Mouse (Mus musculus) forebrain, embryonic 13.5 days (tissue): ENCODE measurements around the gene Slc10a7. TPM values are rescaled to one million over a fixed set of nuclear protein-coding genes. Genes with fewer than 3 reads are reported as not detected.
"Not testable (repeated sequence)": the region's sequence is repeated elsewhere in the genome, so short reads cannot be mapped to it uniquely, and the experiment has no call there.

Experiments used
- ATAC-seq: fragments of 200-750 bp; cut with Nextera tagmentation; 2 replicates; pipeline ENCODE4 v1.8.0; 2017
- H3K27ac ChIP-seq: fragments of 300-500 bp; sonication (generic); 2 replicates; pipeline ENCODE4 v1.5.1; 2015; ENCODE audit warnings: inconsistent platforms, mild to moderate bottlenecking, moderate library complexity
- H3K27me3 ChIP-seq: fragments of 300-500 bp; sonication (generic); 2 replicates; pipeline ENCODE4 v1.6.1; 2015; ENCODE audit warnings: mild to moderate bottlenecking, inconsistent platforms
- H3K36me3 ChIP-seq: fragments of 300-500 bp; sonication (generic); 2 replicates; pipeline ENCODE4 v1.6.1; 2015; ENCODE audit warnings: mild to moderate bottlenecking, inconsistent platforms; ENCODE audit not compliant: poor library complexity, severe bottlenecking
- H3K4me1 ChIP-seq: fragments of 300-500 bp; sonication (generic); 2 replicates; pipeline ENCODE4 v1.6.1; 2015; ENCODE audit warnings: inconsistent platforms
- H3K4me2 ChIP-seq: fragments of 300-500 bp; sonication (generic); 2 replicates; pipeline ENCODE4 v1.6.1; 2015; ENCODE audit warnings: inconsistent platforms, mild to moderate bottlenecking, moderate library complexity
- H3K4me3 ChIP-seq: fragments of 300-500 bp; sonication (generic); 2 replicates; pipeline ENCODE4 v1.5.1; 2015; ENCODE audit warnings: mild to moderate bottlenecking, inconsistent platforms
- H3K9ac ChIP-seq: fragments of 300-500 bp; sonication (generic); 2 replicates; pipeline ENCODE4 v1.6.1; 2015; ENCODE audit warnings: mild to moderate bottlenecking, inconsistent platforms
- H3K9me3 ChIP-seq: fragments of 300-500 bp; sonication (generic); replicated peaks from 2 replicates; pipeline ENCODE4 v1.6.1; 2016; ENCODE audit warnings: inconsistent platforms
- WGBS: fragments of 180-500 bp; shearing (Covaris S2); methylation state at CpG from one replicate; pipeline ENCODE4 v1.1.7; 2015; 5-methylcytosine and 5-hydroxymethylcytosine counted together
- polyA plus RNA-seq: library from polyadenylated mRNA; unstranded; fragments of >200 nt; fragmentation: Nextera tagmentation; extraction: Ambion mirVana; gene quantifications from 2 replicates; pipeline ENCODE4 v1.2.1, GENCODE M21; 2015

Slc10a7 gene
- polyA plus RNA-seq, result 10.8 and 11.4 TPM in 2 replicates

DNA sequence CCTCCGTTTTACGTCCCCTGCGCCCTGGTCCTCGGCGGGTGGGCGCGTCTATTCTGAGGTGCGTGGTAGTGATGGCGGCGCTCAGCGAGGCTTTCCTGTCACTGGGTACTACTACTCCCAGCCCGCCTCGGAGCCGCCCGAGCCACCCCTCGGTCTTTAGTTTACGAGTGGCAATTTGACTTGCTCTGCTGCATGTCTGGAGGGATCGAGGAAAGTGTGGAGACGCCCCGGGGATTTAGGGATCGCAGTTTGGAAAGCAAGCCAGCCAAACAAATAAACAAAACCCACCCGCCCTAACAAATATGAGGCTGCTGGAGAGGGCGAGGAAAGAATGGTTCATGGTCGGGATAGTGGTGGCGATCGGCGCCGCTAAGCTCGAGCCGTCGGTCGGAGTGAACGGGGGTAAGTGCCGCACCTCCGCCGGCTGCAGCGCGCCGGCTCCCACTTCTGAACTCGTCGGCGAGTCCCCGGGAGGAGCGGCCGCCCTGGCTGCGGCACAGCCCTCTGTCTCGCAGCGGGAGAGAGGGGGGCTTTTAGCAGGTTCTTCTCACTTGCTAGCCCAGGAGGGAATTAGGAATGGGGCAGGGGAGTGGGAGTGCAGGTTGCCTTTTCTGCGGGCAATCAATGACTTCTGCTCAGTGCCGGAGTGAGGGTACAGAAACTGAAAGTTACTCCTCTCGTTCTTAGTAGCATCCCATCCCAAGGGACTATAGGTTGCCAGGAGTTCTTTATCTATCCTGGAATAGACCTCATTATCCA is at the start of gene Slc10a7:
TSS of gene Slc10a7 (plus strand) at position 74 of the 759 bp plus-strand sequence.
- peaks cover 27% of the 10 kb centered on the region for H3K36me3 ChIP-seq
- peak; percentile 98 for ATAC-seq

DNA sequence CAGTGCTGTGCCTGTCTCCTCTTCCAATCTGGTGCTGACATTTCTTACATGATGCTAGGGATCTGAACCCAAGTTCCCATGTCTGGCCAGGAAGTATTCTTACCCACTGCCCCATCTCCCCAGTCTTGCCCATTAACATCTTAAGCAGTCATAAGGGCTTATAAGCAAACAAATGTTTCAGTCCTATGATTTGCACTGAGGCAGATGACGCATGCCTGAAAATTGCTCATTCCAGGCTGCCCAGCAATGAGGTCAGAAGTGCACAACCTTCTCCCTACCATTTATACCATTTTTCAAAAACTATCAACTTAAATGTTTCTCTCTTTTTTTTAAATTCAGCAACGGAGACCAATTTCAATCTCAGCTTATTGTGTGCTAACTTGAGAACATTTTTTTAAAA is 45.2 kb upstream of the Slc10a7 start:
- no peaks in the 10 kb centered on the region for H3K27me3 ChIP-seq
- no peak for ATAC-seq
- no peaks in the 10 kb centered on the region for H3K36me3 ChIP-seq
- H3K27ac ChIP-seq, result no peak overlapping the region
- WGBS, result 91% methylated on average over 2 of the region's 2 CpGs
- 0 out of 2 replicates have a peak, but pooled peaks cover 4% of the 10 kb centered on the region for H3K9me3 ChIP-seq
- H3K4me1 ChIP-seq, result no peaks in the 10 kb centered on the region
- H3K4me2 ChIP-seq, result no peak overlapping the region
- H3K4me3 ChIP-seq, result no peak overlapping the region
- no peak overlapping the region for H3K9ac ChIP-seq

More for the DNA sequence above, at the start of gene Slc10a7:
- Histone ChIP-seq H3K9me3 (no peaks in the 10 kb centered on the region), H3K27ac (peak within 1 kb of the TSS; percentile 96), H3K9ac (peak within 1 kb of the TSS; percentile 98), H3K4me2 (peak within 1 kb of the TSS; percentile 92), H3K4me3 (peak within 1 kb of the TSS; percentile 94), H3K27me3 (no peaks in the 10 kb centered on the region), H3K4me1 (peaks cover 26% of the 10 kb centered on the region)
- WGBS, result under 1% methylated on average over 51 of the region's 51 CpGs

DNA sequence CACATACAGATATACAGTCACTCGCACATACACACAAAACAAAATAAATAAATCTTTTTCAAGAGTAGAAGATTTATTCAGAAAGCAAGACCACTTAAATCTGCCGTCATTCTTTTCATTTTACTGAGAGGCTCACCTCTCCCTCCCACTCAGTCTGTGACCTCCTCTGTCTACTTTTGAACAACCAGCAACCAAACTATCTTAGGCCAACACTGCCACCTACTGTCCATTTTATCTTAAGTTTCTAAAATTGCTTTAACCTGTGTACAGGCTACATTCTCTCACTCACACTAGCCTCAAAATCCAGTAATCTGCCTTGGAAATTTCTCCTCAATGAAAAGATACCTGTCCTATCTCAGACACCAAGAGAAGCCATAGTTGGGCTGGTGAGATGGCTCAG is 41.3 kb upstream of the Slc10a7 start:
- no peak overlapping the region for H3K4me2 ChIP-seq
- H3K4me3 ChIP-seq, result no peak overlapping the region
- H3K9me3 ChIP-seq, result 0 out of 2 replicates have a peak, but pooled peaks cover 4% of the 10 kb centered on the region
- 90% methylated on average over 2 of the region's 2 CpGs for WGBS
- ATAC-seq, result no peak
- no peaks in the 10 kb centered on the region for H3K4me1 ChIP-seq
- H3K27me3 ChIP-seq, result no peaks in the 10 kb centered on the region
- no peaks in the 10 kb centered on the region for H3K36me3 ChIP-seq
- H3K27ac ChIP-seq, result no peak overlapping the region
- H3K9ac ChIP-seq, result no peak overlapping the region

DNA sequence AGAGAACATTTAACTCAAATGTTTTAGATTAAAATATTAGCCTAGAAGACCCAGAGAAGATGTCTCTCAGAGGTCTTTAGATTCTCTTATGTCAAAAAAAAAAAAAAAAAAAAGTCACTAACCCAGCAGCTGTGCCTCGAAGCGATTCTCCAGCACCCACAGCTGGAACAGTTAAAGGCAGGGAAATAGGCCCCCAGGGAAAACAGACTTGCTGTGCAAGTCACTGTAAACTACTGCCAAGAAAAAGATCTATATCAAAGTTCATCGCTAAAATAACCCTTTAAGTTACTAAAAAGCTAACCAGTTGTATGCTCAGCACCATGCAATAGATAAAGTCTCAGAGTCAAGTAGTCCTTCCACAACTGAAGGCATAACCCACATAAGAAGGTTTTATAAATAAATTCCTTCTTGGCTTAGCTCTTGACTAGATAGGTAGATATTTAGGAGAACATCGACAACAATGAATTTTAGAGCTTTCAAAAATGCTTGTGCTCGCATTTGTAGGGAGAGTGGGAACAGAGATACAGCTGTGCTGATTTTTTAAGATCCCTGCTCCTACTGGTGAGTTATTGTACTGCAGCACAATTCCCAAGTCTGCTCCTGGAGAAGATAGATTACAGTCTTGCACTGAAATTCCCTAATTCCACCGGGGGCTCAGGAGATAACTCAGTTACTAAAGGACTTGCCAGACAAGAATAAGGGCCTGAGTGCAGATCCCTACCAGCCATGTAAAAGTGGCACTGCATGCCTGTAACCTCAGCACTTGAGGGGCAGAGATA is 31.9 kb upstream of the Slc10a7 start:
- no peak overlapping the region for H3K4me2 ChIP-seq
- no peaks in the 10 kb centered on the region for H3K9me3 ChIP-seq
- no peak overlapping the region for H3K9ac ChIP-seq
- H3K27ac ChIP-seq, result no peak overlapping the region
- ATAC-seq, result no peak
- 58% methylated on average over 6 of the region's 6 CpGs for WGBS
- no peaks in the 10 kb centered on the region for H3K27me3 ChIP-seq
- H3K4me1 ChIP-seq, result no peaks in the 10 kb centered on the region
- no peak overlapping the region for H3K4me3 ChIP-seq
- no peaks in the 10 kb centered on the region for H3K36me3 ChIP-seq

DNA sequence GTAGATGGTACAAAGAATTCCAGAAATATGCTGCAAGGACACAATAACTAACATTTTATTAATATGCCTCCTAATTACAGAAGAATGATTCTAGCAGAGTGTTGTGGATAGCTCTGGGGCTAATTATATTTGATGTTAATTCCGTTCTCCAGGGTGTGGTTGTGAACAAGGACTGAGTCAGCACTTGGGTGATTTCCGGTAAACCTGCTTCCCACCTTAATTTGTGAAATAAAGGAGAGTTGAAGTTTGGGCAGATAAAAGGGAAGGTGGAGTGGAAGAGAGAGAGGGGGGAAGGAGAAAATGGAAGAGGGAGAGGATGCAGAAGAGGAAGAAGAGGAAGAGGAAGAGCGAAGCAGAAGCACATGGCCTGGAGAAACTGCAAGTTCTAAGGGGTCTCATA is 19.4 kb upstream of the Slc10a7 start:
- H3K4me1 ChIP-seq, result no peaks in the 10 kb centered on the region
- WGBS, result 85% methylated on average over 3 of the region's 3 CpGs
- H3K9me3 ChIP-seq, result no peaks in the 10 kb centered on the region
- no peak for ATAC-seq
- H3K27me3 ChIP-seq, result no peaks in the 10 kb centered on the region
- no peaks in the 10 kb centered on the region for H3K36me3 ChIP-seq
- H3K4me2 ChIP-seq, result no peak overlapping the region
- H3K4me3 ChIP-seq, result no peak overlapping the region
- no peak overlapping the region for H3K27ac ChIP-seq
- no peak overlapping the region for H3K9ac ChIP-seq

DNA sequence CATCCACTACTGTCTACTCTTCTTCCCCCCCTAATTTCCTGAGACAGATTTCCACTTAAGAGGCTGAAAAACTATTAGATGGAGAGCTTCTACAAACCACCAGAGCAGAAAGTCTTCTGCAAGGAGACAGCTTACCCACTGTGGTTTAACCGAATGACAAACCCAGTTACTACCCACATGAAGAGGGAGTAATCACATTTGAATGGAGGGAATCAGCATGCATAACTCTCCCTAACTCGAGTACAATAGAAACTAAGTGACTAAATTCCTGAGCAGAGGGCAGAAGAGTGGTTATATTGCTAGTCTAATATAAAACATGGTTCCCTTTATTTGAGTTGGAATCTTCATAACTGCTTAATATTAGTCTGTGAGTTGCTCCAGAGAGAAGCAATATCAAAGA is 16.1 kb upstream of the Slc10a7 start:
- H3K36me3 ChIP-seq, result no peaks in the 10 kb centered on the region
- no peak overlapping the region for H3K9ac ChIP-seq
- H3K27ac ChIP-seq, result no peak overlapping the region
- WGBS, result 30% methylated on average over 2 of the region's 2 CpGs
- H3K4me2 ChIP-seq, result no peak overlapping the region
- H3K4me1 ChIP-seq, result no peaks in the 10 kb centered on the region
- no peak overlapping the region for H3K4me3 ChIP-seq
- H3K27me3 ChIP-seq, result no peaks in the 10 kb centered on the region
- ATAC-seq, result no peak
- no peaks in the 10 kb centered on the region for H3K9me3 ChIP-seq

DNA sequence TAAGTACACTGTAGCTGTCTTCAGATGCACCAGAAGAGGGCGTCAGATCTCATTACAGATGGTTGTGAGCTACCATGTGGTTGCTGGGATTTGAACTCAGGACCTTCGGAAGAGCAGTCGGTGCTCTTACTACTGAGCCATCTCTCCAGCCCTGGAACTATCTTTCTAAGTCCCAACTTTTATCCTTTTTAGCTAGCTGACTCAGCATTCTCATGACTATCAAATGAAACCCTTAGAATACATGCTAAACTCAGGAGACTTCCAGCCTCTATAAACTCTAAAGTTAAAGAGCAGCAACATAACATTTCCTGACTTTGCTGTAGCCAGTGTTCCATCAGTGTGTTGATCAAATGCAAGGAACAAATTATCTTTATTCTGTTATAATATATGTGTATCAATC is 12.9 kb upstream of the Slc10a7 start:
- not testable (repeated sequence) for H3K27ac ChIP-seq, ATAC-seq, H3K4me2 ChIP-seq, H3K9me3 ChIP-seq, H3K4me3 ChIP-seq, H3K4me1 ChIP-seq, H3K9ac ChIP-seq, H3K36me3 ChIP-seq, H3K27me3 ChIP-seq
- WGBS, result 92% methylated on average over 3 of the region's 3 CpGs

DNA sequence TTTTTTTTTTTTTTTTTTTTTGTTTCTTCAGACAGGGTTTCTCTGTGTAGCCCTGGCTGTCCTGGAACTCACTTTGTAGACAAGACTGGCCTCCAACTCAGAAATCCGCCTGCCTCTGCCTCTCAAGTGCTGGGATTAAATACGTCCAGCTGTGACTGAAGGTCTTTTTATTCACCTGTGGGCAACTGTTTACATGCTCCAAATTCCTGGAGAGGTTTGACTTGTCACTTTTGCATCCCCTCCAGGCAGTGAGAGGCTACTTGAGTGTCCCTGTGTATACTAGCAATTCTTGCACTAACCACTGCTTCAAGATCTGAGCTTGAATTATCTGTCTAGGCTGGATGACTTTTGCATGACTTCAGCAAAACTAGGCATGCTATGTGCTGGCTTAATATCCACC is 6.4 kb upstream of the Slc10a7 start:
- ATAC-seq, result no peak
- H3K9ac ChIP-seq, result no peak overlapping the region
- no peak overlapping the region for H3K27ac ChIP-seq
- H3K4me3 ChIP-seq, result no peak overlapping the region
- H3K27me3 ChIP-seq, result no peaks in the 10 kb centered on the region
- no peaks in the 10 kb centered on the region for H3K9me3 ChIP-seq
- H3K4me1 ChIP-seq, result peaks cover 13% of the 10 kb centered on the region
- 68% methylated on average over 2 of the region's 2 CpGs for WGBS
- H3K36me3 ChIP-seq, result peaks cover 36% of the 10 kb centered on the region
- no peak overlapping the region for H3K4me2 ChIP-seq

DNA sequence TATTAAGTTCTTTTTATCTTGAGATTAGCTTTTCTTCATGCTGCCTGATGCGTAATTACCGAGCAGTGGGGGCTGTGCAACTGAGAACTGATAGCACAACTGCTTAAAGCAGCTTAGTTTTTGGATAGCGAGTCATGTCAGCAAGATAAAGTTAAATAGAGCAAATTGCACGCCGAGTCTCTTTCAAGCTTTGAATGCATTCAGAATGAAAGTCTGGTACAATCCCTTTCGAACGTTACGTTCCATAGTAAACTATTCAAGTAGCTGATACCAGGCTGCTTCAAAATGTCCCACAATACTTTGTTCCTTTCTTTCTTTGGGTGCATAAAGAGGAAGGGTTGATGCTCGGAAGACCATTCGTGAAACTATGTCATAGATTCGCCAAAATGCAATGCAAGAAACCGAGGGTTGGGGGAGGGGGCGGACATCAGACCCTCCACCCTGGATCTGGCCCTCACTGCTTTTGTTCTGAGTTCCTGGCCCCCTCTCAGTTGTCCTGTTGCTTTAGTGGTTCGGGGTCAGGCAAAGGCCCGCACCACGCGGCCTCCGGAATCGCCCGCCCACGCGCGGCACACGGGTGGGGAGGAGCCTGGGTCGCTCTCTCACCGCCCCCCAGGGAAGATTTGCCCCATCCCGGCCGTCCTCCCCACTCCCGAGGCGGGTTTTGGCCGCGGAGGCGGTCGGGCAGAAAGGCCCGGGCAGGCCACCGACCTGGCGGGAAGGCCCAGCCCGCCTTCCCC is 997 bp upstream of the Slc10a7 start:
- Histone ChIP-seq H3K36me3 (peaks cover 38% of the 10 kb centered on the region), H3K4me2 (peak overlapping the region; percentile 92), H3K9me3 (no peaks in the 10 kb centered on the region), H3K27me3 (no peaks in the 10 kb centered on the region), H3K4me3 (peak overlapping the region; percentile 94), H3K27ac (peak overlapping the region; percentile 96), H3K9ac (peak overlapping the region; percentile 98), H3K4me1 (peaks cover 29% of the 10 kb centered on the region)
- ATAC-seq, result peak; percentile 30
- under 1% methylated on average over 37 of the region's 38 CpGs for WGBS

DNA sequence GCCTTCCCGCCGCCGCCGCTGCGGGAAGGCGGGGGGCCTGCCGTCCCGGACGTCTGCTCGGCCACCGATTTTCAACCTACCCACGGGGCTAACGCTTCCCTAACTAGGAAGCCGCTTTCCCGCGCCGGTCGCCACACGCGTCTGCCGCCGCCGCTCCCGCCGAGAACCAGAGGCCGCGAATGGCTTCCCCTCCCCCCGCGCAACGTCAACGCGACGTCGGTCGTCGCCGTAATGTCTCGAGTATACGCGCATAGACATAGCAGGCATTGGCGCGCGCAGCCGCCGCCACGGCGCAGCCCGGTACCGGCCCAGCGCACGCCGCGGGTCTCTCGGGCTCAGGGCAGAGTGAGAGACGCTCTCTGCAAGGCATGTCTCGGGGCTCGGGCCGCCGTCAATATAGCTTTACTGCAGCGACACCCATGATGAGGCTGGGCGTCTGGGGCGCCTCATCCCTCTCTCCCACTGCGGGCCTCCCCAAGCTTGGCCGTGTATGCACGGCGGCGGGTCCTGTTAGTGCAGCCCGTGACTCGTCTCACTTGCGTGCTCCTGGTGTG is 350 bp upstream of the Slc10a7 start, which contains the start of gene Rbmxl1:
TSS of gene Rbmxl1 (minus strand) at position 180 of the 554 bp plus-strand sequence.
- peak; percentile 94 for ATAC-seq
- Histone ChIP-seq H3K36me3 (peaks cover 34% of the 10 kb centered on the region), H3K27me3 (no peaks in the 10 kb centered on the region), H3K4me3 (peak within 1 kb of the TSS; percentile 94), H3K4me1 (peaks cover 29% of the 10 kb centered on the region), H3K9me3 (no peaks in the 10 kb centered on the region), H3K4me2 (peak within 1 kb of the TSS; percentile 92), H3K9ac (peak within 1 kb of the TSS; percentile 98), H3K27ac (peak within 1 kb of the TSS; percentile 96)
- under 1% methylated on average over 70 of the region's 70 CpGs for WGBS

DNA sequence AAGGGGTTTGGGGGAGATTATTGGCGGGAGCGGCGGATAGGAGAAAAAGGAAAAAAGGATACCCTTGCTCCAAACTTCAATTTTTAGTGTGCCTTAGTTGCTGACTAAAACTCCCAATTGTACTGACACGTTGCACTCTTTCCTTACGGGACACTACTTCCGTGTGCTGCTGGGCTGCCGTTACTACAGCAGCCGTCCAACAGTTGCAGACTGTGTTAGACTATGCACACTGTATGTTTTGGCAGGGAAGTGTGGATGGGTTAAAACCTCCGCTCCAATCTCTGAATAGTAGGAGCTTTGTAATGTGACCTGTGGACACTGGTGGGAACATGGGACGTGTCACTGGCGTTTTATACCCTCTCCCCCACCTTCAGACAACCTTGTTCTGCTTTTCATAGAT is 948 bp downstream of the Slc10a7 start:
- H3K27ac ChIP-seq, result no peak overlapping the region
- no peak for ATAC-seq
- peak overlapping the region; percentile 92 for H3K4me2 ChIP-seq
- peak overlapping the region; percentile 94 for H3K4me3 ChIP-seq
- peaks cover 24% of the 10 kb centered on the region for H3K4me1 ChIP-seq
- H3K36me3 ChIP-seq, result peaks cover 21% of the 10 kb centered on the region
- no peaks in the 10 kb centered on the region for H3K9me3 ChIP-seq
- under 1% methylated on average over 11 of the region's 11 CpGs for WGBS
- H3K9ac ChIP-seq, result peak overlapping the region; percentile 98
- no peaks in the 10 kb centered on the region for H3K27me3 ChIP-seq
